12 mouse cellular contexts compared by ENCODE assay signal in the genomic region with DNA sequence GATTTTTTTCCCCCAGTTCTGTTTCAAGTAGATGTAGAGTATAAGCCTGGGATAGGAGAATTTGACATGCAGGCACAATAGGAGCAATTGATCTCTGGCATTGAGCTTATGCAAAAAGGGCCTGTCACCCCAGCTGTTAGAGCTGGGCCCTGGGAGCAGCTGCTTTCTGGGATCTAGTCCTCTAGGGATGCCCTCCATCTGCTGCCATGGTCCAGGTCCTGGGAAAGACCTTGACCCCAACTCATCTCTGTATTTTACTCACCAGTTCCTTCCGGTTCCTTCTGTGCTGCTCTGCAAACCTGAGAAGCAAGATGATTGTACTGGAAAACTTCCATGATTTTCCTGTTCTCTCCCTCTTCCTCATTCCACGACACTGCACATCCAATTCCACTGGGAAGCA.
DNase-seq lines count a peak whose midpoint lies in the region; ATAC-seq lines count a peak whose summit lies in the region.
"Had no signal": no experiment of that assay in that cellular context is flagged by ENCODE, and none has a peak within 500 bp of the region (broad histone marks: within the 10 kb centered on the region; RNA-seq: fewer than 3 reads in every experiment).

No protein-coding gene starts in this region.

- no peak overlapping the region for H3K4me3 ChIP-seq in embryonic facial prominence, embryonic 11.5 days (ENCODE audit: low read depth, low read length)
- no peak overlapping the region for H3K4me3 ChIP-seq in embryonic facial prominence, embryonic 10.5 days
- H3K4me3 ChIP-seq in hindbrain, embryonic 15.5 days = no peak overlapping the region
- no peak overlapping the region for H3K4me3 ChIP-seq in neural tube, embryonic 11.5 days (ENCODE audit: low read depth, low read length)
- H3K4me3 ChIP-seq: lung, embryonic 15.5 days had no signal

- no peaks in the 10 kb centered on the region for H3K36me3 ChIP-seq in embryonic facial prominence, embryonic 11.5 days (replicated peaks; ENCODE audit: control insufficient read depth, insufficient read depth, low read depth, low read length)
- H3K36me3 ChIP-seq in embryonic facial prominence, embryonic 10.5 days (replicated peaks) = no peaks in the 10 kb centered on the region
- H3K36me3 ChIP-seq in hindbrain, embryonic 15.5 days = no peaks in the 10 kb centered on the region
- no peaks in the 10 kb centered on the region for H3K36me3 ChIP-seq in neural tube, embryonic 11.5 days (ENCODE audit: control insufficient read depth, insufficient read depth, low read length)
- H3K36me3 ChIP-seq: lung, embryonic 15.5 days had no signal

- ATAC-seq in embryonic facial prominence, embryonic 11.5 days (replicated peaks; ENCODE audit: insufficient number of reproducible peaks, low FRiP score, low TSS enrichment, low read depth) = no peak
- ATAC-seq in hindbrain, embryonic 15.5 days (ENCODE audit: low FRiP score, low read depth) = no peak
- ATAC-seq in neural tube, embryonic 11.5 days (ENCODE audit: insufficient read depth, low FRiP score, low TSS enrichment) = peak; percentile 53; the same call in 1 of the 2 replicates

- no peak overlapping the region for H3K4me2 ChIP-seq in embryonic facial prominence, embryonic 11.5 days (ENCODE audit: low read depth, low read length)
- H3K4me2 ChIP-seq in hindbrain, embryonic 15.5 days = no peak overlapping the region
- no peak overlapping the region for H3K4me2 ChIP-seq in neural tube, embryonic 11.5 days (ENCODE audit: low read depth)
- H3K4me2 ChIP-seq: lung, embryonic 15.5 days had no signal

- DNase-seq in embryonic facial prominence, embryonic 11.5 days (ENCODE audit: low spot score) = no peak
- no peak for DNase-seq in embryonic facial prominence, embryonic 10.5 days (ENCODE audit: low spot score)
- peak; percentile 58 for DNase-seq in embryo, embryonic 11 days
- DNase-seq in neural tube, embryonic 11.5 days (ENCODE audit: low spot score) = peak; percentile 56
- DNase-seq in lung, postnatal 10 days = no peak
- no peak for DNase-seq in ovary, postnatal 36 days (ENCODE audit: low spot score)
- DNase-seq in urinary bladder, adult 18-20 months (ENCODE audit: low spot score in 2 of 2) = no peak
- DNase-seq: cerebellum, adult 9-10 months; heart, postnatal 36 days; kidney, adult 2 months had no signal

- 0 out of 2 replicates have a peak overlapping the region, but pooled peaks have one; percentile 8 for H3K27ac ChIP-seq in embryonic facial prominence, embryonic 11.5 days (replicated peaks; ENCODE audit: low read depth, low read length)
- H3K27ac ChIP-seq in embryonic facial prominence, embryonic 10.5 days (replicated peaks) = no peak overlapping the region; the same call in 1 of the 2 replicates
- H3K27ac ChIP-seq in hindbrain, embryonic 15.5 days (replicated peaks) = 0 out of 2 replicates have a peak overlapping the region, but pooled peaks have one; percentile 58
- no peak overlapping the region for H3K27ac ChIP-seq in neural tube, embryonic 11.5 days (ENCODE audit: low read depth, low read length)
- H3K27ac ChIP-seq: lung, embryonic 15.5 days had no signal

- no peak overlapping the region for H3K9ac ChIP-seq in embryonic facial prominence, embryonic 11.5 days (replicated peaks; ENCODE audit: low read length)
- H3K9ac ChIP-seq in hindbrain, embryonic 15.5 days = no peak overlapping the region
- no peak overlapping the region for H3K9ac ChIP-seq in neural tube, embryonic 11.5 days (ENCODE audit: low read length)
- H3K9ac ChIP-seq: lung, embryonic 15.5 days had no signal

- H3K4me1 ChIP-seq in embryonic facial prominence, embryonic 11.5 days (ENCODE audit: control insufficient read depth, insufficient read depth, low read length) = no peaks in the 10 kb centered on the region
- peaks cover 21% of the 10 kb centered on the region for H3K4me1 ChIP-seq in embryonic facial prominence, embryonic 10.5 days
- peaks cover 28% of the 10 kb centered on the region for H3K4me1 ChIP-seq in hindbrain, embryonic 15.5 days (replicated peaks)
- peaks cover 13% of the 10 kb centered on the region for H3K4me1 ChIP-seq in neural tube, embryonic 11.5 days (ENCODE audit: control insufficient read depth, insufficient read depth, low read length)

- no peaks in the 10 kb centered on the region for H3K27me3 ChIP-seq in embryonic facial prominence, embryonic 11.5 days (ENCODE audit: control insufficient read depth, insufficient read depth, low read length)
- no peaks in the 10 kb centered on the region for H3K27me3 ChIP-seq in embryonic facial prominence, embryonic 10.5 days (replicated peaks; ENCODE audit: low read depth, poor library complexity, severe bottlenecking)
- H3K27me3 ChIP-seq in hindbrain, embryonic 15.5 days = no peaks in the 10 kb centered on the region
- H3K27me3 ChIP-seq in neural tube, embryonic 11.5 days (ENCODE audit: control insufficient read depth, insufficient read depth, low read length) = no peaks in the 10 kb centered on the region
- H3K27me3 ChIP-seq: lung, embryonic 15.5 days had no signal

- WGBS in embryonic facial prominence, embryonic 11.5 days = 69% methylated on average over 2 of the region's 2 CpGs
- 72% methylated on average over 2 of the region's 2 CpGs for WGBS in embryonic facial prominence, embryonic 10.5 days
- 28% methylated on average over 2 of the region's 2 CpGs for WGBS in hindbrain, embryonic 15.5 days
- 58% methylated on average over 2 of the region's 2 CpGs for WGBS in neural tube, embryonic 11.5 days

- H3K9me3 ChIP-seq in embryonic facial prominence, embryonic 11.5 days (replicated peaks; ENCODE audit: control insufficient read depth, low read length) = no peaks in the 10 kb centered on the region
- H3K9me3 ChIP-seq in embryonic facial prominence, embryonic 10.5 days = no peaks in the 10 kb centered on the region
- no peaks in the 10 kb centered on the region for H3K9me3 ChIP-seq in hindbrain, embryonic 15.5 days
- no peaks in the 10 kb centered on the region for H3K9me3 ChIP-seq in neural tube, embryonic 11.5 days (ENCODE audit: control insufficient read depth, low read length)
- H3K9me3 ChIP-seq: lung, embryonic 15.5 days had no signal

Comparison
In these comparisons a context has a peak if more than half of its experiments do, and no peak if none do; other contexts are left out.
1. H3K27ac ChIP-seq: peak in embryonic facial prominence, embryonic 11.5 days (single experiment) and hindbrain, embryonic 15.5 days (single experiment); none in embryonic facial prominence, embryonic 10.5 days (single experiment) and neural tube, embryonic 11.5 days (single experiment).
2. DNase-seq: peak in embryo, embryonic 11 days (single experiment) and neural tube, embryonic 11.5 days (single experiment); none in embryonic facial prominence, embryonic 11.5 days (single experiment), embryonic facial prominence, embryonic 10.5 days (single experiment), lung, postnatal 10 days (single experiment), ovary, postnatal 36 days (single experiment) and urinary bladder, adult 18-20 months (0 of 2).